Mouse (Mus musculus) heart, embryonic 13.5 days (tissue): ENCODE measurements around the gene Krtap10-10. TPM values are rescaled to one million over a fixed set of nuclear protein-coding genes. Genes with fewer than 3 reads are reported as not detected.
"Not testable (repeated sequence)": the region's sequence is repeated elsewhere in the genome, so short reads cannot be mapped to it uniquely, and the experiment has no call there.

Source experiments
- ATAC-seq: fragments of 200-750 bp; cut with Nextera tagmentation; 2 replicates; pipeline ENCODE4 v1.8.0; 2017; ENCODE audit warnings: moderate TSS enrichment; ENCODE audit not compliant: insufficient number of reproducible peaks, low FRiP score, low TSS enrichment; ENCODE audit errors: extremely low read depth
- H3K27ac ChIP-seq: fragments of 300-500 bp; sonication (generic); replicated peaks from 2 replicates; pipeline ENCODE4 v1.5.1; 2015; ENCODE audit warnings: moderate library complexity, mild to moderate bottlenecking, inconsistent platforms
- H3K27me3 ChIP-seq: fragments of 300-500 bp; sonication (generic); replicated peaks from 2 replicates; pipeline ENCODE4 v1.6.1; 2015; ENCODE audit warnings: mild to moderate bottlenecking, inconsistent platforms
- H3K36me3 ChIP-seq: fragments of 300-500 bp; sonication (generic); 2 replicates; pipeline ENCODE4 v1.6.1; 2015; ENCODE audit warnings: mild to moderate bottlenecking, inconsistent platforms
- H3K4me1 ChIP-seq: fragments of 300-500 bp; sonication (generic); 2 replicates; pipeline ENCODE4 v1.6.1; 2015; ENCODE audit warnings: inconsistent platforms
- H3K4me2 ChIP-seq: fragments of 300-500 bp; sonication (generic); 2 replicates; pipeline ENCODE4 v1.6.1; 2015; ENCODE audit warnings: inconsistent platforms, mild to moderate bottlenecking, moderate library complexity
- H3K4me3 ChIP-seq: fragments of 300-500 bp; sonication (generic); 2 replicates; pipeline ENCODE4 v1.5.1; 2015; ENCODE audit warnings: moderate library complexity, mild to moderate bottlenecking, inconsistent platforms
- H3K9ac ChIP-seq: fragments of 300-500 bp; sonication (generic); 2 replicates; pipeline ENCODE4 v1.6.1; 2015; ENCODE audit warnings: inconsistent platforms, mild to moderate bottlenecking, moderate library complexity
- H3K9me3 ChIP-seq: fragments of 300-500 bp; sonication (generic); 2 replicates; pipeline ENCODE4 v1.6.1; 2016; ENCODE audit warnings: inconsistent platforms
- WGBS: fragments of 180-500 bp; shearing (Covaris S2); methylation state at CpG from one replicate; pipeline ENCODE4 v1.1.7; 2015; ENCODE audit warnings: mixed read lengths; 5-methylcytosine and 5-hydroxymethylcytosine counted together
- polyA plus RNA-seq: library from polyadenylated mRNA; unstranded; fragments of >200 nt; fragmentation: Nextera tagmentation; extraction: Ambion mirVana; gene quantifications from 2 replicates; pipeline ENCODE4 v1.2.1, GENCODE M21; 2015

Krtap10-10 gene
- not detected in 2 replicates for polyA plus RNA-seq

GRCm38 (mm10) chr10:77835647-77836046, at the start of gene Krtap10-10:
Gene Krtap10-10, plus strand, starts transcription at chr10:77835947.
- 62% methylated on average over 9 of the region's 9 CpGs for WGBS
- 0 out of 2 replicates have a peak, but pooled peaks cover 5% of the 10 kb centered on the region for H3K27me3 ChIP-seq
- H3K27ac ChIP-seq: no peak within 1 kb of the TSS
- no peak within 1 kb of the TSS for H3K4me2 ChIP-seq
- ATAC-seq: no peak
- no peak within 1 kb of the TSS for H3K4me3 ChIP-seq
- no peaks in the 10 kb centered on the region for H3K9me3 ChIP-seq
- H3K36me3 ChIP-seq: no peaks in the 10 kb centered on the region
- no peak within 1 kb of the TSS for H3K9ac ChIP-seq
- no peaks in the 10 kb centered on the region for H3K4me1 ChIP-seq

- ATAC-seq, H3K4me3 ChIP-seq, H3K4me1 ChIP-seq, H3K9me3 ChIP-seq, H3K36me3 ChIP-seq, H3K27me3 ChIP-seq, H3K4me2 ChIP-seq, H3K27ac ChIP-seq, H3K9ac ChIP-seq: not testable (repeated sequence)
- WGBS: 91% methylated on average over 1 of the region's 1 CpGs
Measured at GRCm38 (mm10) chr10:77787876-77788275, 47.9 kb upstream of the Krtap10-10 start, which contains the start of gene Gm7137. Gene Gm7137, minus strand, starts transcription at chr10:77788200.

GRCm38 (mm10) chr10:77788621-77789020, 47.1 kb upstream of the Krtap10-10 start:
- no peak for ATAC-seq
- no peaks in the 10 kb centered on the region for H3K4me1 ChIP-seq
- no peaks in the 10 kb centered on the region for H3K27me3 ChIP-seq
- no peaks in the 10 kb centered on the region for H3K36me3 ChIP-seq
- H3K27ac ChIP-seq: no peak overlapping the region
- H3K4me3 ChIP-seq: no peak overlapping the region
- H3K9ac ChIP-seq: no peak overlapping the region
- H3K9me3 ChIP-seq: no peaks in the 10 kb centered on the region
- WGBS: 63% methylated on average over 2 of the region's 2 CpGs
- H3K4me2 ChIP-seq: no peak overlapping the region

GRCm38 (mm10) chr10:77794976-77795375, 40.8 kb upstream of the Krtap10-10 start, which contains the start of gene Gm9639:
Gene Gm9639, minus strand, starts transcription at chr10:77795076.
- H3K4me2 ChIP-seq: no peak within 1 kb of the TSS
- no peaks in the 10 kb centered on the region for H3K36me3 ChIP-seq
- H3K27me3 ChIP-seq: no peaks in the 10 kb centered on the region
- no peak within 1 kb of the TSS for H3K27ac ChIP-seq
- H3K9me3 ChIP-seq: no peaks in the 10 kb centered on the region
- no peak within 1 kb of the TSS for H3K4me3 ChIP-seq
- no peak for ATAC-seq
- no peak within 1 kb of the TSS for H3K9ac ChIP-seq
- peaks cover 19% of the 10 kb centered on the region for H3K4me1 ChIP-seq
- 57% methylated on average over 2 of the region's 2 CpGs for WGBS

- Histone ChIP-seq H3K4me1 (peaks cover 19% of the 10 kb centered on the region), H3K4me2 (no peak overlapping the region), H3K36me3 (no peaks in the 10 kb centered on the region), H3K27me3 (no peaks in the 10 kb centered on the region), H3K4me3 (no peak overlapping the region), H3K9me3 (no peaks in the 10 kb centered on the region), H3K9ac (no peak overlapping the region), H3K27ac (peak overlapping the region; percentile 30; the same call in 1 of the 2 replicates)
- WGBS: 5% methylated on average over 3 of the region's 3 CpGs
- ATAC-seq: no peak
Measured at GRCm38 (mm10) chr10:77797677-77798076, 38.1 kb upstream of the Krtap10-10 start.

- peaks cover 19% of the 10 kb centered on the region for H3K4me1 ChIP-seq
- H3K4me3 ChIP-seq, H3K27me3 ChIP-seq, H3K36me3 ChIP-seq, H3K4me2 ChIP-seq, H3K9me3 ChIP-seq, ATAC-seq, H3K9ac ChIP-seq: not testable (repeated sequence)
- WGBS: 27% methylated on average over 3 of the region's 3 CpGs
- peak overlapping the region; percentile 30; the same call in 1 of the 2 replicates for H3K27ac ChIP-seq
Measured at GRCm38 (mm10) chr10:77798164-77798920, 37.4 kb upstream of the Krtap10-10 start.

GRCm38 (mm10) chr10:77798921-77799508, 36.7 kb upstream of the Krtap10-10 start, which contains the start of gene Gm19668:
Gene Gm19668, minus strand, starts transcription at chr10:77799133.
- H3K36me3 ChIP-seq: no peaks in the 10 kb centered on the region
- WGBS: 53% methylated on average over 8 of the region's 8 CpGs
- no peak within 1 kb of the TSS for H3K4me2 ChIP-seq
- H3K27me3 ChIP-seq: no peaks in the 10 kb centered on the region
- no peak within 1 kb of the TSS for H3K4me3 ChIP-seq
- H3K4me1 ChIP-seq: peaks cover 19% of the 10 kb centered on the region
- peak within 1 kb of the TSS; percentile 30; the same call in 1 of the 2 replicates for H3K27ac ChIP-seq
- H3K9ac ChIP-seq: no peak within 1 kb of the TSS
- ATAC-seq: no peak
- no peaks in the 10 kb centered on the region for H3K9me3 ChIP-seq

GRCm38 (mm10) chr10:77804095-77804494, 31.7 kb upstream of the Krtap10-10 start:
- H3K9ac ChIP-seq: no peak overlapping the region
- no peak overlapping the region for H3K4me2 ChIP-seq
- peaks cover 4% of the 10 kb centered on the region for H3K4me1 ChIP-seq
- H3K27ac ChIP-seq: no peak overlapping the region
- H3K4me3 ChIP-seq: no peak overlapping the region
- ATAC-seq: no peak
- H3K36me3 ChIP-seq: no peaks in the 10 kb centered on the region
- WGBS: 62% methylated on average over 3 of the region's 3 CpGs
- no peaks in the 10 kb centered on the region for H3K27me3 ChIP-seq
- H3K9me3 ChIP-seq: no peaks in the 10 kb centered on the region

GRCm38 (mm10) chr10:77811743-77812142, 24.0 kb upstream of the Krtap10-10 start, which contains the start of gene Gm9507:
Gene Gm9507, minus strand, starts transcription at chr10:77811843.
- no peaks in the 10 kb centered on the region for H3K4me1 ChIP-seq
- 58% methylated on average over 5 of the region's 5 CpGs for WGBS
- peaks cover 3% of the 10 kb centered on the region; the same call in 1 of the 2 replicates for H3K9me3 ChIP-seq
- H3K4me3 ChIP-seq: no peak within 1 kb of the TSS
- no peak within 1 kb of the TSS for H3K4me2 ChIP-seq
- H3K27ac ChIP-seq: no peak within 1 kb of the TSS
- no peaks in the 10 kb centered on the region for H3K36me3 ChIP-seq
- H3K27me3 ChIP-seq: peaks cover 11% of the 10 kb centered on the region; the same call in 1 of the 2 replicates
- H3K9ac ChIP-seq: no peak within 1 kb of the TSS
- ATAC-seq: no peak

- H3K9me3 ChIP-seq: peaks cover 3% of the 10 kb centered on the region; the same call in 1 of the 2 replicates
- no peak within 1 kb of the TSS for H3K4me2 ChIP-seq
- H3K27me3 ChIP-seq: peaks cover 11% of the 10 kb centered on the region; the same call in 1 of the 2 replicates
- no peak within 1 kb of the TSS for H3K27ac ChIP-seq
- H3K36me3 ChIP-seq: no peaks in the 10 kb centered on the region
- no peak within 1 kb of the TSS for H3K4me3 ChIP-seq
- WGBS: 37% methylated on average over 4 of the region's 4 CpGs
- no peaks in the 10 kb centered on the region for H3K4me1 ChIP-seq
- no peak within 1 kb of the TSS for H3K9ac ChIP-seq
- ATAC-seq: no peak
Measured at GRCm38 (mm10) chr10:77814382-77814781, 21.4 kb upstream of the Krtap10-10 start, which contains the start of gene Gm2696. Gene Gm2696, plus strand, starts transcription at chr10:77814682.

GRCm38 (mm10) chr10:77815514-77815913, 20.2 kb upstream of the Krtap10-10 start:
- ATAC-seq: no peak
- Histone ChIP-seq H3K36me3 (no peaks in the 10 kb centered on the region), H3K27ac (no peak overlapping the region), H3K9me3 (no peaks in the 10 kb centered on the region), H3K4me3 (no peak overlapping the region), H3K9ac (no peak overlapping the region), H3K4me2 (no peak overlapping the region), H3K27me3 (peaks cover 11% of the 10 kb centered on the region; the same call in 1 of the 2 replicates), H3K4me1 (no peaks in the 10 kb centered on the region)
- WGBS: 21% methylated on average over 5 of the region's 5 CpGs
